Mouse (Mus musculus) adrenal gland, adult 18-20 months (tissue): ENCODE data around the gene Foxp2. TPM values are rescaled to one million over a fixed set of nuclear protein-coding genes. Genes with fewer than 3 reads are reported as not detected.

ENCODE experiments used
- DNase-seq, 2 experiments: peaks; one replicate each; pipeline ENCODE4 v3.0.0; 2021 to 2022; ENCODE audit warnings: low spot score in 2 of 2
- microRNA-seq, 2 experiments: library from miRNA; unstranded; fragments of <30 nt; microRNA quantifications; one replicate each; pipeline ENCODE4 v1.2.0; 2021; ENCODE audit warnings: borderline number of aligned reads in 2 of 2
- total RNA-seq, 2 experiments: library from RNA; stranded (reverse); gene quantifications; 1 replicate in 1 of 2; 2 replicates in 1 of 2; pipeline ENCODE4 v1.2.3; 2021

Foxp2 gene
- total RNA-seq, 2 experiments from 2014 or later: 3.8 to 4.6 TPM

- no peak for DNase-seq
These were observed 454.7 kb downstream of the Foxp2 start for GRCm38 (mm10) chr6:15355852-15356251.

GRCm38 (mm10) chr6:15370281-15370680, 469.1 kb downstream of the Foxp2 start:
- DNase-seq: no peak

- DNase-seq: no peak
These were observed 469.7 kb downstream of the Foxp2 start for GRCm38 (mm10) chr6:15370827-15371226.

GRCm38 (mm10) chr6:15373621-15374020, 472.5 kb downstream of the Foxp2 start:
- no peak for DNase-seq

GRCm38 (mm10) chr6:15378261-15378660, 477.1 kb downstream of the Foxp2 start:
- no peak for DNase-seq

- no peak for DNase-seq
These were observed 495.3 kb downstream of the Foxp2 start for GRCm38 (mm10) chr6:15396462-15396861.

- DNase-seq: no peak
These were observed 496.3 kb downstream of the Foxp2 start for GRCm38 (mm10) chr6:15397485-15397884.

GRCm38 (mm10) chr6:15401138-15401537, 500.0 kb downstream of the Foxp2 start:
- no peak for DNase-seq

GRCm38 (mm10) chr6:15402026-15402425, 500.9 kb downstream of the Foxp2 start:
- no peak for DNase-seq

- no peak for DNase-seq
These were observed 514.0 kb downstream of the Foxp2 start for GRCm38 (mm10) chr6:15415099-15415498.

GRCm38 (mm10) chr6:15459701-15460100, 558.6 kb downstream of the Foxp2 start:
- no peak for DNase-seq

GRCm38 (mm10) chr6:15463390-15463789, 562.2 kb downstream of the Foxp2 start:
- DNase-seq: no peak

- DNase-seq: no peak
These were observed 564.3 kb downstream of the Foxp2 start for GRCm38 (mm10) chr6:15465471-15465870.

GRCm38 (mm10) chr6:15466634-15467033, 565.5 kb downstream of the Foxp2 start:
- DNase-seq: no peak

- DNase-seq: no peak
These were observed 585.8 kb downstream of the Foxp2 start for GRCm38 (mm10) chr6:15486909-15487308.

Small RNA genes lying within 50 kb of the gene (microRNA-seq; reads per million reads assigned to microRNA genes)
- gene Gm25470: 0 reads per million in 2 experiments

Other genes with a start within 250 kb of the Foxp2 start
- under 1 TPM; 0.03 to 0.26 TPM for gene Ppp1r3a, start 146.1 kb upstream of the Foxp2 start, total RNA-seq